Mouse (Mus musculus) stomach, embryonic 15.5 days (tissue): Measurements from ENCODE around the gene Tmeff1. TPM values are rescaled to one million over a fixed set of nuclear protein-coding genes. Genes with fewer than 3 reads are reported as not detected.

Experiments used
- ATAC-seq: fragments of 200-750 bp; cut with Nextera tagmentation; 2 replicates; pipeline ENCODE4 v1.8.0; 2017; ENCODE audit warnings: low read depth, moderate number of reproducible peaks, moderate TSS enrichment; ENCODE audit not compliant: insufficient read depth, low FRiP score
- H3K27ac ChIP-seq: fragments of 300-500 bp; sonication (generic); 2 replicates; pipeline ENCODE4 v1.5.1; 2015; ENCODE audit warnings: mild to moderate bottlenecking, inconsistent platforms
- H3K27me3 ChIP-seq: fragments of 300-500 bp; sonication (generic); replicated peaks from 2 replicates; pipeline ENCODE4 v1.6.1; 2015; ENCODE audit warnings: inconsistent platforms
- H3K36me3 ChIP-seq: fragments of 300-500 bp; sonication (generic); 2 replicates; pipeline ENCODE4 v1.6.1; 2015; ENCODE audit warnings: inconsistent platforms
- H3K4me1 ChIP-seq: fragments of 300-500 bp; sonication (generic); 2 replicates; pipeline ENCODE4 v1.6.1; 2015; ENCODE audit warnings: inconsistent platforms
- H3K4me2 ChIP-seq: fragments of 300-500 bp; sonication (generic); 2 replicates; pipeline ENCODE4 v1.6.1; 2015; ENCODE audit warnings: mild to moderate bottlenecking, inconsistent platforms
- H3K4me3 ChIP-seq: fragments of 300-500 bp; sonication (generic); replicated peaks from 2 replicates; pipeline ENCODE4 v1.5.1; 2015; ENCODE audit warnings: inconsistent platforms
- H3K9ac ChIP-seq: fragments of 300-500 bp; sonication (generic); 2 replicates; pipeline ENCODE4 v1.6.1; 2015; ENCODE audit warnings: inconsistent platforms
- H3K9me3 ChIP-seq: fragments of 300-500 bp; sonication (generic); 2 replicates; pipeline ENCODE4 v1.6.1; 2016; ENCODE audit warnings: inconsistent platforms
- WGBS: fragments of 180-500 bp; shearing (Covaris S2); methylation state at CpG from one replicate; pipeline ENCODE4 v1.1.7; 2015; 5-methylcytosine and 5-hydroxymethylcytosine counted together
- polyA plus RNA-seq: library from polyadenylated mRNA; unstranded; fragments of >200 nt; fragmentation: Nextera tagmentation; extraction: Ambion mirVana; gene quantifications from 2 replicates; pipeline ENCODE4 v1.2.1, GENCODE M21; 2015

Gene Tmeff1
- polyA plus RNA-seq, 1 experiment from 2014 or later: 52.2 TPM

GRCm38 (mm10) chr4:48578399-48578798 lies 6.6 kb upstream of the Tmeff1 start:
- Histone ChIP-seq H3K4me2 (no peak overlapping the region), H3K4me1 (no peaks in the 10 kb centered on the region), H3K36me3 (no peaks in the 10 kb centered on the region), H3K9ac (no peak overlapping the region), H3K9me3 (no peaks in the 10 kb centered on the region), H3K4me3 (no peak overlapping the region), H3K27ac (no peak overlapping the region), H3K27me3 (no peaks in the 10 kb centered on the region)
- WGBS: 48% methylated on average over 4 of the region's 4 CpGs
- ATAC-seq: no peak

- Histone ChIP-seq H3K4me2 (no peak overlapping the region), H3K36me3 (no peaks in the 10 kb centered on the region), H3K27me3 (no peaks in the 10 kb centered on the region), H3K4me3 (no peak overlapping the region), H3K27ac (no peak overlapping the region), H3K4me1 (no peaks in the 10 kb centered on the region), H3K9me3 (no peaks in the 10 kb centered on the region), H3K9ac (no peak overlapping the region)
- 58% methylated on average over 6 of the region's 6 CpGs for WGBS
- no peak for ATAC-seq
These were observed 5.4 kb upstream of the Tmeff1 start for GRCm38 (mm10) chr4:48579475-48580110.

DNA sequence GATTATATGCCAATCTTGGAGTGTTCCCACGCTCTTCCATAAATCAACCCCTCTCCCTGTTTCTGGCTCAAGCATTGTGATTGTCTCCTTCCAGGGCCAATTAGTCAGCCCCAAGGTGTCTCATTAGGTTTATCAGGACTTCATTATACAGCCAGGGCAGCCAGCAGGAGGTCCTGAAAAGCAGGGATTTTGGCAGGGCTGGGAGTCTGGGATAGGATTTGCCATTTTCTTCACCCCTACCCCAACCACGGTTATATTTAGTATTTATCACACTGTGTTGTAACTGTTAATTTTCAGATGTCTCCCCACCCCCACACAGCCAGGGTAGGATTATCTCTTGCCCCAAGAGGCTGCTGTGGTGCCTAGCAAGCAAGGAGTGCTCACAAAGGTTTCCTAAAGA lies 3.8 kb upstream of the Tmeff1 start:
- 0 out of 2 replicates have a peak, but pooled peaks cover 3% of the 10 kb centered on the region for H3K4me1 ChIP-seq
- WGBS: 40% methylated on average over 2 of the region's 2 CpGs
- no peak for ATAC-seq
- H3K36me3 ChIP-seq: no peaks in the 10 kb centered on the region
- H3K27me3 ChIP-seq: no peaks in the 10 kb centered on the region
- no peaks in the 10 kb centered on the region for H3K9me3 ChIP-seq
- no peak overlapping the region for H3K9ac ChIP-seq
- H3K27ac ChIP-seq: no peak overlapping the region
- no peak overlapping the region for H3K4me3 ChIP-seq
- no peak overlapping the region for H3K4me2 ChIP-seq

- H3K27me3 ChIP-seq: no peaks in the 10 kb centered on the region
- 79% methylated on average over 2 of the region's 3 CpGs for WGBS
- no peak for ATAC-seq
- no peak overlapping the region for H3K4me3 ChIP-seq
- H3K9me3 ChIP-seq: no peaks in the 10 kb centered on the region
- H3K9ac ChIP-seq: no peak overlapping the region
- H3K27ac ChIP-seq: no peak overlapping the region
- no peak overlapping the region for H3K4me2 ChIP-seq
- no peaks in the 10 kb centered on the region for H3K36me3 ChIP-seq
- peaks cover 9% of the 10 kb centered on the region; the same call in 1 of the 2 replicates for H3K4me1 ChIP-seq
These were observed 3.0 kb upstream of the Tmeff1 start for GRCm38 (mm10) chr4:48581993-48582392.

- Histone ChIP-seq H3K9ac (no peak overlapping the region), H3K36me3 (no peaks in the 10 kb centered on the region), H3K4me1 (peaks cover 11% of the 10 kb centered on the region; the same call in 1 of the 2 replicates), H3K9me3 (no peaks in the 10 kb centered on the region), H3K4me3 (no peak overlapping the region), H3K27ac (no peak overlapping the region), H3K4me2 (no peak overlapping the region), H3K27me3 (no peaks in the 10 kb centered on the region)
- no peak for ATAC-seq
- WGBS: 85% methylated on average over 2 of the region's 2 CpGs
These were observed 2.0 kb upstream of the Tmeff1 start for GRCm38 (mm10) chr4:48582941-48583340.

DNA sequence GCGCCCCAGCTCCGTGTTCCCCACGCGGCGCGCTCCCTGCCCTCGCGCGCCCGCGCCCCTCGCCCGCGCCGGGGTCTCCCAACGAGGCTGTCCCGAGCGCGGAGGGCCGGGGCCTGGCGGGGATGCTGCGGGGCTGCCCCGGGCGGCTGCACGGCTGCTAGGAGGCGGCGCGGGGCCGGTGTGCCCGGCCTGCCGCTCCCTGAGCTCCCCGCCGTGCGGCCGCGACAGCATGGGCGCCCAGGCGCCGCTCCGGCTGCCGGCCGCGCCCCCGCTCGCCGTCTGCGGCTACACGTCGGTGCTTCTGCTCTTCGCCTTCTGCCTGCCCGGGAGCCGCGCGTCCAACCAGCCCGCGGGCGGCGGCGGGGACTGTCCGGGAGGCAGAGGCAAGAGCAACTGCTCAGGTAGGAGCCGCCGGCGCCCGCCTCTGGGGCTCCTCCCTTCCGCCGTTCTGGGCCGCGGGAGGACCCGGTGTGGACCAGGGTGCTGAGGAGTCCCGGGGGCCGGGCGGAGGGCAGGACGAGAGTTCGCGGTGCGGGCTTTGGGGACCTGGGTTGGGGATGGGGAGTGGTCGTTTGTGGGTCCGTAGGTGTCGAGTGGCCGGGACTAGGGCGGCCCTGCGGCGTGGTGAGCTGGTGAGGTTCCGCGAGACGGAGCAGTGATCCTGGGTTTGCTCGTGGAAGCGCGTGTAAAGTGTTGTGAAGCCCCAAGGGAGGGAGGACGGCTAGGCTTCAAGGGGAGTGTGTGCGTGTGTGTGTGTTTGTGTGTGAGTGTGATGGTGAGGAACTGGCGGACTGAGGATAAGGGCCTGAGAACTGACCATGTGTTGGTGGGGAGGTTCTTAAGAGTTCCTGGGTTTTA lies 496 bp downstream of the Tmeff1 start:
- Histone ChIP-seq H3K4me1 (peaks cover 11% of the 10 kb centered on the region; the same call in 1 of the 2 replicates), H3K27ac (peak overlapping the region; percentile 86), H3K9me3 (no peaks in the 10 kb centered on the region), H3K36me3 (no peaks in the 10 kb centered on the region), H3K4me2 (peak overlapping the region; percentile 75), H3K27me3 (no peaks in the 10 kb centered on the region), H3K9ac (peak overlapping the region; percentile 94), H3K4me3 (peak overlapping the region; percentile 84)
- WGBS: under 1% methylated on average over 72 of the region's 92 CpGs
- peak; percentile 67 for ATAC-seq

DNA sequence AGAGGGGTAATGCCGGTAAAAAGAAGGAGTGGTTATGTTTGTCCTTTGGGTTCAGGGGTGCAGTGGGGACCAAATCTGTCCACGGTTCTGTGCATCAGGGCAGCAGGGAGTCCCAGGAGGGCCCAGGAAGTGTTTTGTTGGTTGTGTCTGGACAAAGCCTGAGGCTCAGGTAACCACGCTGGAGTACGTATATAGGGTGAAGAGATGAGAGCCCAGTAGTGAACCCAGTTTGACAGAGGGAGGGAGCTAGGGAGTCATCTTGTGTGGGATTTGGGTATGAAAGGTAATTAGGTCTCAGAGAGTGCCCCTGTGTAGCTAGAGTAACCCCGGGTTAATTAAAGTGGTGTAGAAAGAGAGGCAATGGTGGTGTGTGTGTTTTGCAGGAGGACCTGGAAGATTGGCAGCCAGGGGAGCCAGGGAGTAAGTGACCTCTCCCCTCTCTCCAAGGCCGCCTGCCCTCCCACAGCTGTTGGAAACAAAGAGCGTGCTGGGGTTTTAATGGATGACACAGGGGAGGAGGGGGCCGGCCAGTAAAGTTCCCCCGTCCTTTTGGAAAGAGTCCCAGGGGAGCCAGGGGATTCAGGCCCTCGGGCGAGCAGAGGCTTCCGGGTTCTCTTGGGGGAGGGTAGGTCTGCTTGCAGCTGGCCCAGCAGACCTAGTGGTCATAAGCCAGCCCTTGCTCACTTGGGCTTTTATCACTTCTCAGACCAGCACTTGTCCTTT lies 1.3 kb downstream of the Tmeff1 start:
- Histone ChIP-seq H3K36me3 (no peaks in the 10 kb centered on the region), H3K9me3 (no peaks in the 10 kb centered on the region), H3K27ac (peak overlapping the region; percentile 86), H3K4me2 (peak overlapping the region; percentile 75), H3K4me1 (peaks cover 11% of the 10 kb centered on the region; the same call in 1 of the 2 replicates), H3K27me3 (no peaks in the 10 kb centered on the region), H3K9ac (peak overlapping the region; percentile 94), H3K4me3 (peak overlapping the region; percentile 84)
- 3% methylated on average over 12 of the region's 12 CpGs for WGBS
- ATAC-seq: peak; percentile 23; the same call in 1 of the 2 replicates

DNA sequence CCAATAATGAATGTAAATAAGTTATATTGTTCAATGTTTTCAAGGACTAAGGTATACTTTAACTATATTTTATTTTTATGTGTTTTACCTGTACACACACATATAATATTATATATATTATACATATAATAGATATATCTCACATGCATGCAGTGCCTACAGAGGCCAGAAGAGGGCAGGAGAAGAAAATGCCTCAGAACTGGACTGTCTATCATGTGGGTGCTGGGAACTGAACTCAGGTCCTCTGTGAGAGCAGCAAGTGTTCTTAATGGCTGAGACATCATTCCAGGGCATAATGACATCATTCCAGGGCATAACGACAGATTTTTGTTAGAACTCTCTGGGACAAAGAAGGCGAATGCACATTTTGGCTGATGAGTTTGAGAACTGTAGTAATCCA lies 2.6 kb downstream of the Tmeff1 start:
- Histone ChIP-seq H3K4me2 (no peak overlapping the region), H3K4me1 (peaks cover 11% of the 10 kb centered on the region; the same call in 1 of the 2 replicates), H3K9ac (no peak overlapping the region), H3K9me3 (no peaks in the 10 kb centered on the region), H3K27ac (no peak overlapping the region), H3K36me3 (no peaks in the 10 kb centered on the region), H3K27me3 (no peaks in the 10 kb centered on the region), H3K4me3 (no peak overlapping the region)
- 93% methylated on average over 2 of the region's 2 CpGs for WGBS
- no peak for ATAC-seq

DNA sequence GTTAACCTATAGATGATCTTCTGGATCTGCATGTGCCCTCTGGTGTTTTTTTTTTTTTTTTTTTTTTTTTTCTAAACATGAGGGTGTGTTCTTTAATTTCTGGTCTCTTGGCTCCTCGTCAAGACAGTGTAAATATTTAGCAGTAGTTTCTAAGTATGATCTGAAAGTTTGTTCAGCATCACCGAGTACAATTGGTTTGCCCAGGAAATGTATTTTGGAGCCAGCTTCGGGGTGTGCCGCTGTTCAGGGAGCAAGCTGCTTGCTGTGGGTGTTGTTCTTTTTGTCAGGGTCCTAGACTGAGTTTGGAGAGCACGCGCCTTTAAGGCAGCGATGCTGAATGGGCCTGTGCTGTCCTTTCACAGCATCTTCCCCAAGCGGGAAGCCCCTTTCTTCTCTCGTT lies 3.6 kb downstream of the Tmeff1 start:
- Histone ChIP-seq H3K4me1 (peaks cover 11% of the 10 kb centered on the region; the same call in 1 of the 2 replicates), H3K36me3 (no peaks in the 10 kb centered on the region), H3K4me2 (peak overlapping the region; percentile 22; the same call in 1 of the 2 replicates), H3K27me3 (no peaks in the 10 kb centered on the region), H3K9ac (no peak overlapping the region), H3K27ac (no peak overlapping the region), H3K4me3 (no peak overlapping the region), H3K9me3 (no peaks in the 10 kb centered on the region)
- WGBS: 42% methylated on average over 9 of the region's 9 CpGs
- ATAC-seq: no peak

DNA sequence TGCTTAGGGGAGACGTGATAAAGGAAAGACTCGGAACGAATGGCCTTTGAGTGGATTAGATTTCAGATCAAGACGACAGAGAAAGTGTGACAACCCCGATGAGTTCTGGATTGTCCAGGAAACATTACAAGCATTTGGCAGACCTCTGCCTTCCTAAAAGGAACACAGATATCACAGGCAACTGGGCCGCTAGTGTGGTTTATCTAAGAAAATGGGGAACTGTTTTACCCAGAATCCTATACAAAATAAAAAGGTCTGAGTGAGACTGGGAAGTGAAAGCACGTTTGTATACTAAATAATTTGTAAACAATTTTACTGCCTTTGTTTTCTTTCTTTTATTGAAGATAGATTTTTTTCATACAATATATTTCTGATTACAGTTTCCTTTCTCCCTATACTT lies 5.9 kb downstream of the Tmeff1 start:
- Histone ChIP-seq H3K4me3 (no peak overlapping the region), H3K27ac (no peak overlapping the region), H3K9me3 (no peaks in the 10 kb centered on the region), H3K9ac (no peak overlapping the region), H3K4me2 (no peak overlapping the region), H3K36me3 (no peaks in the 10 kb centered on the region), H3K27me3 (no peaks in the 10 kb centered on the region), H3K4me1 (peaks cover 11% of the 10 kb centered on the region; the same call in 1 of the 2 replicates)
- ATAC-seq: no peak
- 74% methylated on average over 7 of the region's 7 CpGs for WGBS

- Histone ChIP-seq H3K4me3 (no peak overlapping the region), H3K27me3 (no peaks in the 10 kb centered on the region), H3K4me1 (peaks cover 6% of the 10 kb centered on the region; the same call in 1 of the 2 replicates), H3K9ac (no peak overlapping the region), H3K36me3 (no peaks in the 10 kb centered on the region), H3K9me3 (no peaks in the 10 kb centered on the region), H3K4me2 (no peak overlapping the region), H3K27ac (no peak overlapping the region)
- WGBS: 84% methylated on average over 3 of the region's 3 CpGs
- ATAC-seq: no peak
These were observed 6.4 kb downstream of the Tmeff1 start for GRCm38 (mm10) chr4:48591390-48591789.
